Mouse (Mus musculus) MEL (cell line): ENCODE data around the gene Apol7e. TPM values are rescaled to one million over a fixed set of nuclear protein-coding genes. Genes with fewer than 3 reads are reported as not detected.
A peak's percentile ranks its signal among the peaks of the same experiment; 100 is the strongest.
"Not testable (repeated sequence)": the region's sequence is repeated elsewhere in the genome, so short reads cannot be mapped to it uniquely, and the experiment has no call there.

Experiments used
- DNase-seq: peaks from one replicate; pipeline ENCODE4 v3.0.0; 2011; ENCODE audit warnings: low read depth, low spot score
- H3K27ac ChIP-seq: 2 replicates; pipeline ENCODE4 v1.5.1; 2012; ENCODE audit warnings: low read depth, mild to moderate bottlenecking, control low read depth, low read length, moderate library complexity; ENCODE audit not compliant: control insufficient read depth
- H3K27me3 ChIP-seq, 2 experiments: fragments of 150-350 bp in 1 of 2; sonication (generic) in 1 of 2; 2 replicates each; pipeline ENCODE4 v1.6.1; 2012; ENCODE audit warnings: low read length in 2 of 2, mild to moderate bottlenecking in 2 of 2, improper control_type of control experiment in 1 of 2, moderate library complexity in 1 of 2; ENCODE audit not compliant: insufficient read depth in 2 of 2, control insufficient read depth in 1 of 2
- H3K36me3 ChIP-seq, 2 experiments: 2 replicates each; pipeline ENCODE4 v1.6.1; 2012 to 2014; ENCODE audit warnings: low read length in 2 of 2, improper control_type of control experiment in 1 of 2, inconsistent platforms in 1 of 2, mild to moderate bottlenecking in 1 of 2; ENCODE audit not compliant: insufficient read depth in 2 of 2, control insufficient read depth in 1 of 2
- H3K4me1 ChIP-seq, 2 experiments: fragments of 150-350 bp in 1 of 2; sonication (generic) in 1 of 2; 2 replicates each; pipeline ENCODE4 v1.6.1; 2012; ENCODE audit warnings: low read length in 2 of 2, improper control_type of control experiment in 1 of 2, mild to moderate bottlenecking in 1 of 2; ENCODE audit not compliant: insufficient read depth in 2 of 2, control insufficient read depth in 1 of 2
- H3K4me3 ChIP-seq, 2 experiments: fragments of 150-350 bp in 1 of 2; sonication (generic) in 1 of 2; 2 replicates each; pipeline ENCODE4 v1.5.1; 2012; ENCODE audit warnings: low read depth in 2 of 2, low read length in 2 of 2, mild to moderate bottlenecking in 2 of 2, moderate library complexity in 2 of 2, control low read depth in 1 of 2, improper control_type of control experiment in 1 of 2; ENCODE audit not compliant: control insufficient read depth in 1 of 2, insufficient read depth in 1 of 2
- H3K79me2 ChIP-seq: 2 replicates; pipeline ENCODE4 v1.6.1; 2012; ENCODE audit warnings: mild to moderate bottlenecking, low read length, moderate library complexity; ENCODE audit not compliant: control insufficient read depth, poor library complexity, insufficient read depth
- H3K9ac ChIP-seq: 2 replicates; pipeline ENCODE4 v1.6.1; 2012; ENCODE audit warnings: low read depth, mild to moderate bottlenecking, control low read depth, low read length, moderate library complexity; ENCODE audit not compliant: control insufficient read depth, poor library complexity, severe bottlenecking
- H3K9me3 ChIP-seq: fragments of 150-350 bp; sonication (generic); replicated peaks from 2 replicates; pipeline ENCODE4 v1.6.1; 2012; ENCODE audit warnings: mild to moderate bottlenecking, low read length, improper control_type of control experiment, moderate library complexity; ENCODE audit not compliant: insufficient read depth
- CTCF ChIP-seq, 3 experiments: IDR thresholded peaks in 2 of 3; conservative IDR thresholded peaks in 1 of 3; 2 replicates each; pipeline ENCODE4 v1.5.1; 2011 to 2012; ENCODE audit warnings: low read length in 3 of 3, low read depth in 2 of 3, mild to moderate bottlenecking in 2 of 3, improper control_type of control experiment in 1 of 3, inconsistent platforms in 1 of 3, mixed read lengths in 1 of 3, moderate library complexity in 1 of 3; ENCODE audit not compliant: control insufficient read depth in 1 of 3, insufficient read depth in 1 of 3, poor library complexity in 1 of 3, severe bottlenecking in 1 of 3
- NRF1 ChIP-seq: IDR thresholded peaks from 2 replicates; pipeline ENCODE4 v1.6.1; 2014; ENCODE audit warnings: low read depth, mild to moderate bottlenecking, inconsistent platforms, low read length, improper control_type of control experiment, moderate library complexity; ENCODE audit not compliant: poor library complexity, insufficient read depth, severe bottlenecking
- RAD21 ChIP-seq: IDR thresholded peaks from 2 replicates; pipeline ENCODE4 v1.6.1; 2011; ENCODE audit warnings: mild to moderate bottlenecking, low read depth, low read length, improper control_type of control experiment
- SMC3 ChIP-seq: IDR thresholded peaks from 2 replicates; pipeline ENCODE4 v1.6.1; 2011; ENCODE audit warnings: low read depth, low read length, improper control_type of control experiment
- ZC3H11A ChIP-seq: IDR thresholded peaks from 2 replicates; pipeline ENCODE4 v1.6.1; 2012; ENCODE audit warnings: low read depth, mild to moderate bottlenecking, inconsistent platforms, low read length, improper control_type of control experiment
- polyA plus RNA-seq, 2 experiments: library from polyadenylated mRNA; stranded (reverse) in 1 of 2; unstranded in 1 of 2; fragments of >175 nt in 1 of 2; fragments of >200 nt in 1 of 2; gene quantifications; 2 replicates each; pipeline versions ENCODE4 v1.2.1 to v1.2.4; 2012; ENCODE audit warnings: low replicate concordance in 2 of 2, low read depth in 1 of 2; ENCODE audit not compliant: insufficient read length in 2 of 2, insufficient read depth in 1 of 2, missing spikeins in 1 of 2
- total RNA-seq: library from RNA; depleted of rRNA; stranded (reverse); fragments of 300-350 nt; gene quantifications from 2 replicates; pipeline ENCODE4 v1.2.3, GENCODE M21; 2012

The Apol7e gene
- total and polyA plus RNA-seq, 3 experiments = not detected

GRCm38 (mm10) chr15:77683944-77684343 lies 14.7 kb upstream of the Apol7e start:
- H3K27me3 ChIP-seq, H3K79me2 ChIP-seq, H3K36me3 ChIP-seq, H3K9ac ChIP-seq, H3K4me1 ChIP-seq, H3K27ac ChIP-seq, H3K9me3 ChIP-seq: not testable (repeated sequence)
- peak; percentile 17 for DNase-seq
- peak; percentile 32; the same call in 1 of the 2 replicates for TF ChIP-seq ZC3H11A
- 0 out of 2 replicates have a peak, but pooled peaks have one; percentile 43 for TF ChIP-seq NRF1
- peak; percentile 32 to 56 (median 45) for TF ChIP-seq CTCF (IDR thresholded peaks at IDR 0.05 in 2 of 3, conservative IDR thresholded peaks at IDR 0.05 in 1 of 3; ENCODE audit: control insufficient read depth in 1 of 3, insufficient read depth in 1 of 3, low read depth in 2 of 3, low read length in 3 of 3, poor library complexity in 1 of 3, severe bottlenecking in 1 of 3)
- TF ChIP-seq RAD21 = peak; percentile 49
- TF ChIP-seq SMC3 = peak; percentile 49
- TF ChIP-seq, all 39 proteins: peak for 5; not testable (repeated sequence) for 34
- H3K4me3 ChIP-seq = not testable (repeated sequence)

GRCm38 (mm10) chr15:77691532-77692311 lies 6.9 kb upstream of the Apol7e start:
- not testable (repeated sequence) for DNase-seq, H3K79me2 ChIP-seq, H3K4me3 ChIP-seq, H3K36me3 ChIP-seq, H3K27me3 ChIP-seq, H3K27ac ChIP-seq, H3K4me1 ChIP-seq, H3K9ac ChIP-seq, H3K9me3 ChIP-seq

- not testable (repeated sequence) for H3K9me3 ChIP-seq
- DNase-seq = peak; percentile 55
These were observed 3.9 kb upstream of the Apol7e start for GRCm38 (mm10) chr15:77694687-77695295.

GRCm38 (mm10) chr15:77705306-77705705 lies 6.6 kb downstream of the Apol7e start:
- not testable (repeated sequence) for DNase-seq, H3K4me3 ChIP-seq, H3K9me3 ChIP-seq, H3K4me1 ChIP-seq, H3K9ac ChIP-seq, H3K27me3 ChIP-seq, H3K79me2 ChIP-seq, H3K27ac ChIP-seq, H3K36me3 ChIP-seq

More at GRCm38 (mm10) chr15:77694687-77695295, 3.9 kb upstream of the Apol7e start:
- not testable (repeated sequence) for H3K79me2 ChIP-seq, H3K27ac ChIP-seq, H3K27me3 ChIP-seq, H3K9ac ChIP-seq, H3K4me1 ChIP-seq, H3K4me3 ChIP-seq, H3K36me3 ChIP-seq
- TF ChIP-seq RAD21 (peak; percentile 29), SMC3 (peak; percentile 58), CTCF (IDR thresholded peaks at IDR 0.05 in 2 of 3, conservative IDR thresholded peaks at IDR 0.05 in 1 of 3; ENCODE audit: control insufficient read depth in 1 of 3, insufficient read depth in 1 of 3, low read depth in 2 of 3, low read length in 3 of 3, poor library complexity in 1 of 3, severe bottlenecking in 1 of 3) (peak; percentile 29 to 60 (median 54))
- TF ChIP-seq, all 39 proteins: peak for 3; not testable (repeated sequence) for 36

- H3K9me3 ChIP-seq, DNase-seq, H3K36me3 ChIP-seq, H3K4me3 ChIP-seq, H3K79me2 ChIP-seq, H3K27ac ChIP-seq, H3K4me1 ChIP-seq, H3K9ac ChIP-seq, H3K27me3 ChIP-seq: not testable (repeated sequence)
These were observed 10.3 kb downstream of the Apol7e start for GRCm38 (mm10) chr15:77708936-77709335.

GRCm38 (mm10) chr15:77718240-77718639 lies 19.6 kb downstream of the Apol7e start:
- not testable (repeated sequence) for H3K4me3 ChIP-seq, H3K27me3 ChIP-seq, H3K27ac ChIP-seq, H3K9me3 ChIP-seq, H3K9ac ChIP-seq, H3K4me1 ChIP-seq, DNase-seq, H3K36me3 ChIP-seq, H3K79me2 ChIP-seq
